Mouse (Mus musculus) midbrain, embryonic 15.5 days (tissue): Measurements from ENCODE around the gene Sart3. TPM values are rescaled to one million over a fixed set of nuclear protein-coding genes. Genes with fewer than 3 reads are reported as not detected.
"Not testable (repeated sequence)": the region's sequence is repeated elsewhere in the genome, so short reads cannot be mapped to it uniquely, and the experiment has no call there.

Experiments
- ATAC-seq: fragments of 200-750 bp; cut with Nextera tagmentation; replicated peaks from 2 replicates; pipeline ENCODE4 v1.8.0; 2017; ENCODE audit warnings: moderate TSS enrichment
- H3K27ac ChIP-seq: fragments of 300-500 bp; sonication (generic); 2 replicates; pipeline ENCODE4 v1.5.1; 2015; ENCODE audit warnings: mild to moderate bottlenecking, inconsistent platforms
- H3K27me3 ChIP-seq: fragments of 300-500 bp; sonication (generic); replicated peaks from 2 replicates; pipeline ENCODE4 v1.6.1; 2015; ENCODE audit warnings: inconsistent platforms
- H3K36me3 ChIP-seq: fragments of 300-500 bp; sonication (generic); replicated peaks from 2 replicates; pipeline ENCODE4 v1.6.1; 2015; ENCODE audit warnings: inconsistent platforms
- H3K4me1 ChIP-seq: fragments of 300-500 bp; sonication (generic); 2 replicates; pipeline ENCODE4 v1.6.1; 2015; ENCODE audit warnings: inconsistent platforms
- H3K4me2 ChIP-seq: fragments of 300-500 bp; sonication (generic); 2 replicates; pipeline ENCODE4 v1.6.1; 2015; ENCODE audit warnings: inconsistent platforms, mild to moderate bottlenecking, moderate library complexity
- H3K4me3 ChIP-seq: fragments of 300-500 bp; sonication (generic); 2 replicates; pipeline ENCODE4 v1.5.1; 2015; ENCODE audit warnings: mild to moderate bottlenecking, inconsistent platforms
- H3K9ac ChIP-seq: fragments of 300-500 bp; sonication (generic); 2 replicates; pipeline ENCODE4 v1.6.1; 2015; ENCODE audit warnings: mild to moderate bottlenecking, inconsistent platforms
- H3K9me3 ChIP-seq: fragments of 300-500 bp; sonication (generic); 2 replicates; pipeline ENCODE4 v1.6.1; 2016; ENCODE audit warnings: inconsistent platforms
- WGBS: fragments of 180-500 bp; shearing (Covaris S2); methylation state at CpG from one replicate; pipeline ENCODE4 v1.1.7; 2015; ENCODE audit warnings: mixed read lengths; 5-methylcytosine and 5-hydroxymethylcytosine counted together
- polyA plus RNA-seq: library from polyadenylated mRNA; unstranded; fragments of >200 nt; fragmentation: Nextera tagmentation; extraction: Ambion mirVana; gene quantifications from 2 replicates; pipeline ENCODE4 v1.2.1, GENCODE M21; 2015

The Sart3 gene
- 53.3 and 57.5 TPM in 2 replicates for polyA plus RNA-seq

DNA sequence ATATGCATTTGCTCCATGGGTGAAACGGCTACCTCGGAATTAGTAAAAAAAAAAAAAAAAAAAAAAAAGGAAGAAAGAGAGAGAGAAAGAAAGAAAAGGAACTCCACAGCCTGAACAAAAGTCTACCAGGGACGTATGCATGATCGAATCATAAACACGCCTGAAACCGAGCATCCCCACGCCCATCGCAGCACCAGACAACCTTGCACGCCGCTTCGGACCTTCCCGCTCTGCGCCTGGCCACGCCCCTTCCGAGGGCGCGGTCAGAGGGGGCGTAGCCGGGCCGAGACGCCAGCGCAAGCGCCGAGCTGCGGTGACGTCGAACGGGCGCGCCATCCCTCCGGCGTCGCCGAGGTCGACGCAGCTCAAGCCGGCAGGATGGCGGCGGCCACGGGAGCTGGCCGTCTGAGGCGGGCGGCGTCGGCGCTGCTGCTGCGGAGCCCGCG is at the start of gene Sart3, which contains the start of gene Iscu:
Gene Sart3 (minus strand): TSS at position 61 of the 446 bp plus-strand sequence.
Gene Iscu (plus strand): TSS at position 299 of the 446 bp plus-strand sequence.
- WGBS: under 1% methylated on average over 49 of the region's 49 CpGs
- no peaks in the 10 kb centered on the region for H3K9me3 ChIP-seq

DNA sequence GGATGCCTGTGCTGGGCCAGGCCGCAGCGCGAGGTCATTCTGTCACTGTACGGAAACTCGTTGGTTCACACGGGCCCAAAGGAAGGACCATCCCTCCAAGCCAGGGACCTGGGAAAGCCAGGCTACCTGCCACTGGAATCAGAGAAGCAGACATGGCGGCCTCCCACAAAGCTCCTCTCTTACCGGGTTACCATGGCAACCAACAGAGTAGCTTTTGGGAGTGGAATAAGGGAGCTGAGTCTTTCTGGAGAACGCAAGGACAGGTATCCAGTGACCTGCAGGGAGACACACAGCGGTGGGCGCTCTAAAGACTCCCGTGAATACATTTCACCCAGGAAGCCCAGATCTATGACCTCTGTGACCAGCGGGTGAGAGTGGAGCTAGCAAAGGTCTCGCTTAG is 46.3 kb upstream of the Sart3 start:
- no peaks in the 10 kb centered on the region for H3K36me3 ChIP-seq
- WGBS: 70% methylated on average over 14 of the region's 14 CpGs
- peaks cover 6% of the 10 kb centered on the region; the same call in 1 of the 2 replicates for H3K4me1 ChIP-seq
- ATAC-seq: peak; percentile 45; the same call in 1 of the 2 replicates
- no peaks in the 10 kb centered on the region for H3K9me3 ChIP-seq
- H3K4me3 ChIP-seq: no peak overlapping the region
- no peak overlapping the region for H3K9ac ChIP-seq
- H3K27me3 ChIP-seq: 0 out of 2 replicates have a peak, but pooled peaks cover 2% of the 10 kb centered on the region
- 0 out of 2 replicates have a peak overlapping the region, but pooled peaks have one; percentile 42 for H3K27ac ChIP-seq
- no peak overlapping the region for H3K4me2 ChIP-seq

More for the DNA sequence above, at the start of gene Sart3, which contains the start of gene Iscu:
- Histone ChIP-seq H3K4me3 (peak within 1 kb of the TSS; percentile 97), H3K27me3 (no peaks in the 10 kb centered on the region), H3K4me2 (peak within 1 kb of the TSS; percentile 78), H3K9ac (peak within 1 kb of the TSS; percentile 95), H3K36me3 (peaks cover 22% of the 10 kb centered on the region), H3K4me1 (peaks cover 32% of the 10 kb centered on the region), H3K27ac (peak within 1 kb of the TSS; percentile 99)
- peak; percentile 90 for ATAC-seq

DNA sequence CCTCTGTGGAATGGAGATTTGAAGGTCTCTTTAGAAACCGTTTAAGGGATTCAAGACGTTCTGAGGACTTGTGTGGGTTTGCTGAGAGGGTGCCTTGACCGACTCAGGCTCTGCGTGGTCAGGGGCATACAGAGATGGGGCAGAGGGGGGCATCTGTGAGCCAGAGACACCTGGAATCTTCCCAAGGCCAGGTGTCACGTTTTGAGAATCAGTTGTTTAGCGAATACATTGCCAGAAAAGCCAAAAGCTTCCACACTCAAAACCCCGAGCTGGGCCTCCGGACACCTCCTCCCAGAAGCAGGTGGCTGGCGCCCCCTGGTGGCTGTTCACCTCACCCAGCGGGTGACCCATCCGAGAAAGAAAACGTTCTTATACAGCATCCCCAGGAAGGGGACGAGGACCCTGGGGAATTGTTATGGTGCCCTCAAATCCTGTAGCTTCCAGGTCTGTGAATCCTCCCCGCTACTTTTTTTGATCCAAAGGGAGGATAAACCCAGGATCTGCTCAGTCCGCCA is 43.4 kb upstream of the Sart3 start:
- Histone ChIP-seq H3K9ac (no peak overlapping the region), H3K27me3 (0 out of 2 replicates have a peak, but pooled peaks cover 2% of the 10 kb centered on the region), H3K9me3 (no peaks in the 10 kb centered on the region; the same call in 1 of the 2 replicates), H3K4me2 (no peak overlapping the region), H3K27ac (no peak overlapping the region), H3K4me1 (peaks cover 6% of the 10 kb centered on the region; the same call in 1 of the 2 replicates), H3K4me3 (no peak overlapping the region), H3K36me3 (no peaks in the 10 kb centered on the region)
- 13% methylated on average over 15 of the region's 15 CpGs for WGBS
- no peak for ATAC-seq

DNA sequence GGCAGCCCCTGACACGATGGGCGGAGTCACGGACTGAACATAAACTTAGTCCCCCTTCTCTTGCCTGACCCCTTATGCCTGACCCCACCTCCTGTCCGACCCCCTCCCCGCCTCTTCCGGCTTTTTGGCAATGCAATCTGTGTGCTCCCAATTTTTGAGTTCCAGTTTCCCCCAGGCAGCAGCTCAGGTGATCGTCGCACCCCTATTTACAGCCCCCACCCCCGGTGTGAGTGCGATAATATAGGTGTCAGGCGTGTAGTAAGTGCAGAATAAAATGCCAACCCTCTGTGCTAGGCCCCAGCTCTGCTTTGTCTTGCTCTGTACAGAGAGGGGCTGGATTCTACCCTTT is 42.7 kb upstream of the Sart3 start:
- WGBS: 57% methylated on average over 11 of the region's 11 CpGs

DNA sequence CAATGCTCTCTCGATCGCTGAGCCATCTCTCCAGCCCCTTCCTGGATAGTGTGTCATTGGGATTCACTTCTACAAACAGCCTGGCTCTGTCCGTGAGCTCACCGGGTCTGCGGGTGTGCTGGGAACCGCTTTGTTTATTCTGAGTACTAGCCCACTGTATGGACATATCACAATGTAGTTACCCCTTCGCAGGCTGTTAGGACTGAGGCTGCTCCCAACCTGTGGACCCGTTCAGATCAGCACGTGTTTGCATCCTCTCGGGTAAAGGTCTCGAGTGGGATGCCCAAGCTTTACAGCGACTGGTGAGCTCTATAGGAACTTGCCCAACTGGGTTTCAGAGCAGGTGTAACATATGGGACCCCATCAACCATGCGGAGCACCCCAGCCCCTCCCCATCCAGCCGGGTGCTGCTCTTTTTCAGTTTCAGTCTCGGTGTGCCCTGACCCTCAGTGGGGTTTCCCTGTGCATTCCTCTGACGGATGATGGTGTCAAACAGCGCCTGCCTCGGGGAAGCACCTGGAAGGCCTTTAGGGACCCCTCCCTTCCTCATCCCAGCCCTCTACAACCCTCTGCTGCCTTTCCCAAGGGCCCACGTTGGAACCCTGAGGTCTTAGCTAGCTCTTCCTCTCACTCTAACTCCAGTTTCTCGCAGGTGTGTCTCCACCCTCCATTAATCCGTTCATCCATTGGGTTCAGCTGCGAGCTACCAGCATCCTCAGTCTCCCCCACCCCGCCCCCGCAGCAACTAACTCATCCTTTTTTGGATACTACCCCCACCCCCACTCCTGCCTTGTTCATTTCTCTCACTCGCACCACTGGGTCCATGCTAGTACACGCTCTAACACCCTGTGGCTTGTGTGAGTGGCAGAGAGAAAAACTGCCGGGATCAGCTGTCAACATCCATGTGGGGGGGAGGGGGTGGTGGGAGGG is 42.1 kb upstream of the Sart3 start:
- no peak overlapping the region for H3K9ac ChIP-seq
- no peak overlapping the region for H3K27ac ChIP-seq
- no peaks in the 10 kb centered on the region for H3K36me3 ChIP-seq
- no peak overlapping the region for H3K4me3 ChIP-seq
- H3K4me1 ChIP-seq: peaks cover 6% of the 10 kb centered on the region; the same call in 1 of the 2 replicates
- no peaks in the 10 kb centered on the region; the same call in 1 of the 2 replicates for H3K9me3 ChIP-seq
- no peak overlapping the region for H3K4me2 ChIP-seq
- 35% methylated on average over 27 of the region's 27 CpGs for WGBS
- H3K27me3 ChIP-seq: 0 out of 2 replicates have a peak, but pooled peaks cover 2% of the 10 kb centered on the region
- no peak for ATAC-seq

More for the DNA sequence above, 42.7 kb upstream of the Sart3 start:
- no peak overlapping the region for H3K4me3 ChIP-seq
- H3K9ac ChIP-seq: no peak overlapping the region
- H3K36me3 ChIP-seq: no peaks in the 10 kb centered on the region
- peaks cover 6% of the 10 kb centered on the region; the same call in 1 of the 2 replicates for H3K4me1 ChIP-seq
- no peak overlapping the region for H3K27ac ChIP-seq
- H3K9me3 ChIP-seq: no peaks in the 10 kb centered on the region; the same call in 1 of the 2 replicates
- H3K4me2 ChIP-seq: no peak overlapping the region
- H3K27me3 ChIP-seq: 0 out of 2 replicates have a peak, but pooled peaks cover 2% of the 10 kb centered on the region
- no peak for ATAC-seq

DNA sequence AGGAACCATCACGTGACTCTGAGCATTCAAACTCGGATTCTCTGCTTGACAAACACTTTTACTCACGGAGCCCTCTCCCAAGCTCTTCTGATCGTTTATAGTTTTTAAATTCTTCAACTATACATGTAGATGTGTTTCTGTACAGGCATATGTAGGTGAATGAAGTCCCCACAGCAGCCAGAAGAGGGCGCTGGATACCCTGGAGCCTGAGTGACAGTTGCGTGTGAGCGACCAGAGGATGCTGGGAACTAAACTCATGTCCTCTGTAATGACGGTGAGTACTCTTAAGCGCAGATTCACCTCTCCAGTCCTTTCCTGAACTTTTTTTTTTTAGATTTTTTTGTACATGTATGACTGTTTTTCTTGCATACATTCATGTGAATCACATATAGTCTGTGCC is 41.3 kb upstream of the Sart3 start:
- peaks cover 3% of the 10 kb centered on the region; the same call in 1 of the 2 replicates for H3K4me1 ChIP-seq
- no peaks in the 10 kb centered on the region; the same call in 1 of the 2 replicates for H3K9me3 ChIP-seq
- no peak overlapping the region for H3K4me2 ChIP-seq
- no peak overlapping the region for H3K4me3 ChIP-seq
- ATAC-seq: no peak
- WGBS: 19% methylated on average over 9 of the region's 9 CpGs
- no peak overlapping the region for H3K9ac ChIP-seq
- no peaks in the 10 kb centered on the region for H3K36me3 ChIP-seq
- H3K27me3 ChIP-seq: 0 out of 2 replicates have a peak, but pooled peaks cover 2% of the 10 kb centered on the region
- H3K27ac ChIP-seq: no peak overlapping the region

DNA sequence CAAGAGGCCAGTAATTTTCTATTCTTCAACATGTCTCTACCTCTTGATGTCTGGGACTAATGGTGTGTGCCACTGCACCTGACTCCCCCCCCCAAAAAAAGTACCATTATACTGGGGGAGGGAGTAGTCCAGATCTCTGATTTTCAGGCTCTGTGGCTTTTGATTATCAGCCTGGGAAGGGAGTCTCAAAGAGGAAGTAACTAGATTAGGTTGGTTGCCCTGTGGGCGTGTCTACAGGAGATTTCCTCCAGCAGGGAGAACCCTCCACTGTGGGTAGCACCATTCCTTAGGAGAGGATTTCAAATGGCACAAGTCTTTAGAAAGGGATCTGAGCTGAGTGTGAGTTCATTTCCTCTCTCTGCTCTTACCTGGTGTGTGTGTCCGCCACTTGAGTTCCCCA is 40.3 kb upstream of the Sart3 start:
- no peaks in the 10 kb centered on the region for H3K36me3 ChIP-seq
- H3K9me3 ChIP-seq: no peaks in the 10 kb centered on the region; the same call in 1 of the 2 replicates
- 0 out of 2 replicates have a peak, but pooled peaks cover 3% of the 10 kb centered on the region for H3K4me1 ChIP-seq
- WGBS: 94% methylated on average over 2 of the region's 2 CpGs
- H3K4me3 ChIP-seq: no peak overlapping the region
- H3K27ac ChIP-seq: no peak overlapping the region
- H3K9ac ChIP-seq: no peak overlapping the region
- H3K4me2 ChIP-seq: no peak overlapping the region
- H3K27me3 ChIP-seq: 0 out of 2 replicates have a peak, but pooled peaks cover 2% of the 10 kb centered on the region
- no peak for ATAC-seq

DNA sequence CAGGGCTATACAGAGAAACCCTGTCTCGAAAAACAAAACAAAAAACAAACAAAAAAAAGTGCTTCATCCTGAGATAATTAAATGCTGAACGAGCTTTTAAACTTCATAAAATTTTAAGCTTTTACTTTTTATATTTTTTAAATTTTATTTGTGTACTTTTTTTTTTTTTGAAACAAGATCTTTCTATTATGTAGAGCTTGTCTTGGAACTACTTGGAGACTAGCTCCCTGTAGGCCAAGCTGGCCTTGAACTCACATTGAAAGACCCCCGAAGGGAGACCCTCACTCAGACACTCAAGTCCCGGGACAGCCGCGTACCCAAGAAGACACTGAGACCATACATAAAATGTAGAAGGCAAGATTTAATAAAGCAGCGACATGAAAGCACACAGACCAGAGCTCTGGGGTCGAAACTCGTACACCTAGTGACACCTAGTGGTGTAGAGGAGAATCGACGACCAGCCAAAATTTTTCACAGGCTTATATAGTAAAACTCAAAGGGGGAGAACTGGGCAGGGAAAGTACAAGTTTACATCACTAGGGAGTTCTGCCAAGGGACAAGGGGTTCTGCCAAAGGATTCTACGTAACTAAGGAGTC is 39.6 kb upstream of the Sart3 start:
- H3K36me3 ChIP-seq, ATAC-seq, H3K27me3 ChIP-seq, H3K4me3 ChIP-seq, H3K9ac ChIP-seq, H3K9me3 ChIP-seq, H3K4me1 ChIP-seq, H3K27ac ChIP-seq, H3K4me2 ChIP-seq: not testable (repeated sequence)
- 21% methylated on average over 11 of the region's 12 CpGs for WGBS

DNA sequence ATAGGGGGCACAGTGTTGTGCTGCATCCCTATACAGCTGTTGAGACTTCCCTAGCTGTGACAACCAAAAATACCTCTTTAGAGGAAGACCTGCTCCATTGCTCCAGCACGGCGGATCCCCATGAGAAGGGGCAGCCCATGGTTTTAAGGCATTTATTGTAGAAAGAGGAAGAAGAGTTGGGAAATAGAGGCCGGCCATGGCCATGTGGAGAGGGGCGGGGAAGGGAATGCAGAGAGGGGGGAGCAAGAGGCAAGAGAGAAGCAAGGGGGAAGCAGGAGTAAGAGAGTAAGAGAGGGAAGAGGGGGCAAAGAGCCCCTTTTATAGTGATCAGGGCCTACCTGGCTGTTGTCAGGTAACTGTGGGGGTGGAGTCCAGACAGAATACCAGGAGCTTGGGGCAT is 37.8 kb upstream of the Sart3 start:
- WGBS: 91% methylated on average over 4 of the region's 4 CpGs
- Histone ChIP-seq H3K27me3 (0 out of 2 replicates have a peak, but pooled peaks cover 2% of the 10 kb centered on the region), H3K27ac (no peak overlapping the region), H3K4me3 (no peak overlapping the region), H3K4me2 (no peak overlapping the region), H3K9me3 (no peaks in the 10 kb centered on the region; the same call in 1 of the 2 replicates), H3K36me3 (no peaks in the 10 kb centered on the region), H3K9ac (no peak overlapping the region), H3K4me1 (no peaks in the 10 kb centered on the region)
- ATAC-seq: no peak

DNA sequence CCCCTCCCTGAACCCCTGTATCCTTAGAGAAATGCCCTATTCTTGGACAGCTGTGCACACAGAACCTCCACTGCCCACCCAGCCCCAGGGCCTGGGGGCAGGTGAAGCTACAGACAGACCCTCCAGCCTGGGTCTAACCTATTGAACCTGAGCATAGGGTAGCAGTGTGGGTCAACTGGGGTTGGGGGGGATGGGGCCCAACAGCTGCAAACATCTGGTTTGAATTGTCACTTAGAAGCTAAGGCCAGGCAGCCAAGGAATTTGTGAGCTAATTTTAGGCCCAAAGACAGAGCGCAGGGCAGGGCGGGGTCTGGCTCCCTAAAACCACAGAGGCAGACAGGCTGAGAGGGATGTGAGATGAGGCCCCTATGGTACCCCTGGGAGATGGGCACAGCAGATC is 35.9 kb upstream of the Sart3 start:
- Histone ChIP-seq H3K27me3 (no peaks in the 10 kb centered on the region), H3K4me2 (no peak overlapping the region), H3K4me3 (no peak overlapping the region), H3K9ac (no peak overlapping the region), H3K9me3 (no peaks in the 10 kb centered on the region; the same call in 1 of the 2 replicates), H3K27ac (no peak overlapping the region), H3K36me3 (no peaks in the 10 kb centered on the region), H3K4me1 (no peaks in the 10 kb centered on the region)
- ATAC-seq: no peak
- 83% methylated on average over 2 of the region's 2 CpGs for WGBS

DNA sequence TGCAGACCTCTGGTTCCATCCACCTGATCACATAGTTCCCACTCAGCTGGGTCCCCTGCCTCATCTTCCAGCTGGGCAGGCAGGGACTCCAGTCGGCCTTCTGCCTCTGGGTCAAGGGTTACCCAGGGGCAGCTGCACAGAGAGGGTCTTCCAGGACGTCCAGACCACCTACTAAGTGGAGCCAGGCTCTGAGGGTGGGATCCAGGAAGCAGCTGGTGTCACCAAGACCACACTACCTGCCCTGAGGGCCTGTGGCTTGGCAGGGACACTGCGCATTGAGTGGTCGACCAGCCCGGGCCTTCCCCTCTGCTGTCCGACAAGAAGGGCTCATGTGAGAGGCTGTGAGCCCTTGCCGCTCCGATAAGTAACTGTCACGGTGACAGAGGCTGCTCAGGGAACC is 35.4 kb upstream of the Sart3 start:
- Histone ChIP-seq H3K9me3 (no peaks in the 10 kb centered on the region; the same call in 1 of the 2 replicates), H3K4me1 (no peaks in the 10 kb centered on the region), H3K9ac (no peak overlapping the region), H3K27me3 (no peaks in the 10 kb centered on the region), H3K4me3 (no peak overlapping the region), H3K36me3 (no peaks in the 10 kb centered on the region), H3K4me2 (no peak overlapping the region), H3K27ac (no peak overlapping the region)
- no peak for ATAC-seq
- WGBS: 67% methylated on average over 9 of the region's 9 CpGs

DNA sequence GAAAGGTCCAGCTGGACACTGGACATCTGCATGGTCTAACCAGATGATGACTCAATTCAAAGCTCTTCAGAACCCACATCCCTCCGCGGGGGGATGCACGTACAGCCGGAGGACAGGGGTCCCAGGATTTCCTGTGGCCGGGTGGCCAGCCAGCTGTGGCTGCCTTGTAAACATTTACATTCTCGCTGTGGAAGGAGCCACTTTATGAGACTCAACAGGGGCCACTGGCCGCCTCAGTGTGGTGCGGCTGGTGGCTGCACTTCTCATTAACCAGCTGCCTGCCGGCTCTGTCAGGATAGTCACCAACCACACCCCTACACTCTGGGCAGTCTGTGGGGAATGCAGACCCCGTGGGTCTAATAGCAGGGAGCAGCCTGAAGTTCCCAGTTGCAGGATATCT is 34.1 kb upstream of the Sart3 start:
- Histone ChIP-seq H3K4me3 (no peak overlapping the region), H3K36me3 (no peaks in the 10 kb centered on the region), H3K9ac (no peak overlapping the region), H3K4me2 (no peak overlapping the region), H3K27me3 (no peaks in the 10 kb centered on the region), H3K9me3 (no peaks in the 10 kb centered on the region; the same call in 1 of the 2 replicates), H3K27ac (no peak overlapping the region), H3K4me1 (no peaks in the 10 kb centered on the region)
- no peak for ATAC-seq
- 49% methylated on average over 10 of the region's 10 CpGs for WGBS
